Mouse (Mus musculus) liver, embryonic 16.5 days (tissue): ENCODE measurements around the gene Eri3. TPM values are rescaled to one million over a fixed set of nuclear protein-coding genes. Genes with fewer than 3 reads are reported as not detected.
A peak's percentile ranks its signal among the peaks of the same experiment; 100 is the strongest.

Experiments used
- ATAC-seq: fragments of 200-750 bp; cut with Nextera tagmentation; 2 replicates; pipeline ENCODE4 v1.8.0; 2017; ENCODE audit warnings: low read depth, mild to moderate bottlenecking, moderate number of reproducible peaks, moderate library complexity
- H3K27ac ChIP-seq: fragments of 300-500 bp; sonication (generic); 2 replicates; pipeline ENCODE4 v1.5.1; 2014; ENCODE audit warnings: mild to moderate bottlenecking, low read length
- H3K27me3 ChIP-seq: fragments of 300-500 bp; sonication (generic); 2 replicates; pipeline ENCODE4 v1.6.1; 2014; ENCODE audit warnings: low read depth, low read length, mixed read lengths; ENCODE audit not compliant: control insufficient read depth, insufficient read depth
- H3K36me3 ChIP-seq: fragments of 300-500 bp; sonication (generic); 2 replicates; pipeline ENCODE4 v1.6.1; 2014; ENCODE audit warnings: mild to moderate bottlenecking; ENCODE audit not compliant: control insufficient read depth, insufficient read depth
- H3K4me1 ChIP-seq: fragments of 300-500 bp; sonication (generic); 2 replicates; pipeline ENCODE4 v1.6.1; 2014; ENCODE audit warnings: low read depth, low read length, mixed read lengths; ENCODE audit not compliant: control insufficient read depth
- H3K4me2 ChIP-seq: fragments of 300-500 bp; sonication (generic); 2 replicates; pipeline ENCODE4 v1.6.1; 2014; ENCODE audit warnings: low read depth, low read length, mixed read lengths
- H3K4me3 ChIP-seq: fragments of 300-500 bp; sonication (generic); 2 replicates; pipeline ENCODE4 v1.5.1; 2014; ENCODE audit warnings: low read depth, mild to moderate bottlenecking, low read length
- H3K9ac ChIP-seq: fragments of 300-500 bp; sonication (generic); 2 replicates; pipeline ENCODE4 v1.6.1; 2014; ENCODE audit warnings: low read depth, low read length
- H3K9me3 ChIP-seq: fragments of 300-500 bp; sonication (generic); replicated peaks from 2 replicates; pipeline ENCODE4 v1.6.1; 2016; ENCODE audit warnings: low read length; ENCODE audit not compliant: control insufficient read depth
- WGBS: fragments of 180-500 bp; shearing (Covaris S2); extraction: QIAGEN DNeasy Blood & Tissue Kit; methylation state at CpG from one replicate; pipeline ENCODE4 v1.1.7; 2014; ENCODE audit not compliant: insufficient replicate concordance; 5-methylcytosine and 5-hydroxymethylcytosine counted together
- polyA plus RNA-seq: library from polyadenylated mRNA; unstranded; fragments of >200 nt; fragmentation: Nextera tagmentation; extraction: Ambion mirVana; gene quantifications from 2 replicates; pipeline ENCODE4 v1.2.1, GENCODE M21; 2015

Eri3 gene
- polyA plus RNA-seq, 1 experiment from 2014 or later, result 26.8 TPM

- no peaks in the 10 kb centered on the region for H3K27me3 ChIP-seq
- 72% methylated on average over 5 of the region's 5 CpGs for WGBS
Measured at GRCm38 (mm10) chr4:117624660-117625059, 74.5 kb downstream of the Eri3 start.

GRCm38 (mm10) chr4:117628464-117628863, 78.3 kb downstream of the Eri3 start:
- H3K36me3 ChIP-seq, result no peaks in the 10 kb centered on the region
- no peaks in the 10 kb centered on the region for H3K9me3 ChIP-seq
- H3K27me3 ChIP-seq, result no peaks in the 10 kb centered on the region
- H3K9ac ChIP-seq, result no peak overlapping the region
- peaks cover 4% of the 10 kb centered on the region; the same call in 1 of the 2 replicates for H3K4me1 ChIP-seq
- no peak overlapping the region for H3K27ac ChIP-seq
- H3K4me3 ChIP-seq, result no peak overlapping the region
- H3K4me2 ChIP-seq, result no peak overlapping the region
- 70% methylated on average over 1 of the region's 1 CpGs for WGBS
- ATAC-seq, result no peak

More at GRCm38 (mm10) chr4:117624660-117625059, 74.5 kb downstream of the Eri3 start:
- no peak overlapping the region for H3K27ac ChIP-seq
- H3K9ac ChIP-seq, result no peak overlapping the region
- H3K4me2 ChIP-seq, result no peak overlapping the region
- H3K9me3 ChIP-seq, result no peaks in the 10 kb centered on the region
- H3K36me3 ChIP-seq, result no peaks in the 10 kb centered on the region
- no peak overlapping the region for H3K4me3 ChIP-seq
- no peak for ATAC-seq
- H3K4me1 ChIP-seq, result no peaks in the 10 kb centered on the region; the same call in 1 of the 2 replicates

GRCm38 (mm10) chr4:117630053-117630670, 80.0 kb downstream of the Eri3 start:
- peaks cover 12% of the 10 kb centered on the region for H3K4me1 ChIP-seq
- no peaks in the 10 kb centered on the region for H3K9me3 ChIP-seq
- H3K9ac ChIP-seq, result no peak overlapping the region
- no peak for ATAC-seq
- H3K4me2 ChIP-seq, result no peak overlapping the region
- no peak overlapping the region for H3K4me3 ChIP-seq
- H3K27me3 ChIP-seq, result no peaks in the 10 kb centered on the region
- 63% methylated on average over 6 of the region's 6 CpGs for WGBS
- H3K27ac ChIP-seq, result no peak overlapping the region
- no peaks in the 10 kb centered on the region for H3K36me3 ChIP-seq

GRCm38 (mm10) chr4:117633527-117633926, 83.4 kb downstream of the Eri3 start:
- Histone ChIP-seq H3K36me3 (no peaks in the 10 kb centered on the region), H3K27me3 (no peaks in the 10 kb centered on the region), H3K9me3 (no peaks in the 10 kb centered on the region), H3K4me2 (no peak overlapping the region), H3K4me1 (peaks cover 12% of the 10 kb centered on the region), H3K4me3 (no peak overlapping the region), H3K9ac (no peak overlapping the region), H3K27ac (no peak overlapping the region)
- no peak for ATAC-seq
- WGBS, result 79% methylated on average over 5 of the region's 5 CpGs

DNA sequence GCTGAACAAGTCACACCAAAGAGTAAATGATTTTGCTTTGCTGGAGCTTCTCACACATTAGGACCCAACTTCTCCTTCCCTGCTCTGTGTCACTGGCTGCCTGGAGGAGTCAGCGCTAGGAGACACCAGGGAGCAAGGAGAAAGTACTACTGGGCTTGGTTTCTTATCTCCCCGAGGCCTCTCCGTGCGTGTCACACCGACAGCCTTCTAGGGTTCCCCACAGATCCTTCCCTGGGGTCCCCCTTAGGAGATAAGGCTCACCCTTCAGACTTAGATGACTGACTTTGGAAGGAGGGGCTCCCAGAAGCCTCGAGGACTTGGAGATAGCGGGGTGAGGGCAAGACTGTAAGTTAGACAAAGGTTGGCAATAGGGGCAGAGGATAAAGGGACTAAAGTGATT, 84.5 kb downstream of the Eri3 start:
- no peak overlapping the region for H3K9ac ChIP-seq

GRCm38 (mm10) chr4:117636152-117636551, 86.0 kb downstream of the Eri3 start:
- 76% methylated on average over 4 of the region's 4 CpGs for WGBS
- Histone ChIP-seq H3K36me3 (no peaks in the 10 kb centered on the region), H3K9me3 (no peaks in the 10 kb centered on the region), H3K4me1 (peaks cover 7% of the 10 kb centered on the region), H3K27ac (no peak overlapping the region), H3K4me2 (no peak overlapping the region), H3K27me3 (no peaks in the 10 kb centered on the region), H3K4me3 (no peak overlapping the region), H3K9ac (no peak overlapping the region)
- ATAC-seq, result no peak

More for the DNA sequence above, 84.5 kb downstream of the Eri3 start:
- no peak overlapping the region for H3K27ac ChIP-seq
- H3K4me1 ChIP-seq, result peaks cover 12% of the 10 kb centered on the region
- ATAC-seq, result peak; percentile 80
- H3K9me3 ChIP-seq, result no peaks in the 10 kb centered on the region
- 16% methylated on average over 7 of the region's 7 CpGs for WGBS
- H3K27me3 ChIP-seq, result no peaks in the 10 kb centered on the region
- H3K4me2 ChIP-seq, result peak overlapping the region; percentile 5; the same call in 1 of the 2 replicates
- H3K36me3 ChIP-seq, result no peaks in the 10 kb centered on the region
- no peak overlapping the region for H3K4me3 ChIP-seq

DNA sequence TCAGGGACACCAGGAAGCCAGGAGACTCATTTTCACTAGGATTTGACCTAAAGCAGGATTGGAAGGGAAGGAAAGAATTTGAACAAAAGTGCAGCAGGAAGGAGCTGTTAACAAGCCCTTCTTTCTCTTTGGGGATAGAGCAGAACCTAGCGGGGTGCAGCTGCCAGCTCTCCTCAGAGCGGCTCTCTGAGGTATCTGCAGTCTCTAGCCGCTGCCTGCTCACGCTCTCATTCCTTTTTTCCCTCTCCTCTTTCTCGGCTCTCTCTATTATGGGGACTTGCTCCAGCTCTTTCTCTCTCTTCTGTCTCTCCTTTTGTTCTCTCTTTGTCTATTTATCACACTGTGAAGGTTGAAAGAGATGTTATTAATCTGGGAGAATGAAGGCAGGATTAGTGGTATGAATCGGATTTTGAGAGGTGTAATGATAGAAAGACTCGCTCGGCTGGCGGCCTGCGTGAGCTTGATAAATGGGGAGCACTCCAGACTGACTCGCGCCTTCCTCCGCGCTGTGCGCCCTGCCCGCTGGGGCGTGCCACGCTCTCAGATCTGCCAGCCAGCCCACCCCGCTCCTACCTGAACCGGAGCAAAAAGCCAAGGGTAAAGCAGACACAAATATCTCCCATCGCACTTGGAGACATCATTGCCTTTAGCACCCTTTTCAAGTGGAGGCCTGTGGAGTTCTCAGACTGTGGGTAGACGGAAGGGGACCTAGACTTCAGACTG, 86.9 kb downstream of the Eri3 start:
- Histone ChIP-seq H3K9ac (no peak overlapping the region), H3K27me3 (no peaks in the 10 kb centered on the region), H3K36me3 (no peaks in the 10 kb centered on the region), H3K4me3 (no peak overlapping the region), H3K9me3 (no peaks in the 10 kb centered on the region), H3K4me2 (no peak overlapping the region), H3K4me1 (peaks cover 7% of the 10 kb centered on the region), H3K27ac (no peak overlapping the region)
- WGBS, result 60% methylated on average over 22 of the region's 22 CpGs
- no peak for ATAC-seq

DNA sequence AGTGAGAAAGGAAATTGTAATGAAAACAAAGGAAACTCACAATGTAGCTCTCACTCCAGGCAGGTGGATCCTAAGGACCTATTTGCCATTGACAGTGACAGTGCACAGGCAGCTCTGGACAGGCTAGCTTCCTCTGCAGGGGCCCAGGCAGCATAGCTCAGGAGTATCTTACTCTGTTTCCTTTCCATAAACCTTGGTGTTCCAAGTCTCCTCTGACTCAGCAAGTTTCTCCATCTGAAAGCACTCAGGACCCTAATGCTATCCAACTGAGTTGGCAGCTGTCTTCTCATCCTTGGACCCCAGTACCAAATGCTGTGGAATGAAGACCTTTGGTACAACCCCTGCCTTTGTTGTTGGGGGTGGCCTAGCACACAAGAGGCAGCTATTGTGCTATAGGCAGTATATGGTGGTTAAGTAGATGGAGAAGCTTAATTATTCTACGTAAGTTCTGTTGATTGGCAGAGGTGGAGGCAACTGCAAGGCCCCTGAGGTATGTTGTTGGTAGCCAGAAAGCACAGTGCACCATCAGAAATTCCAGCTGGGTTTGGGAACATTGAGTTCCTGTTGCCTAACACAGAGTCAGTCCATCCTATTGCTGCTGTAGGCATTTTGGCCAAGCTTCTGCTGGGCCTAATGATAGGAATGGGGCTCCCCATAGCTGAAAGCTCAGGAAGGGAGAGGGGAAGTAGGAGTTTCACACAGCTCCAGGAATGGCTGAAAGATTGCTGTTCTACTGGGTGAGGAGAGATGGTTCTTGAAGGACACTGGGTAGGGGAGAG, 90.9 kb downstream of the Eri3 start:
- Histone ChIP-seq H3K27me3 (no peaks in the 10 kb centered on the region), H3K4me1 (no peaks in the 10 kb centered on the region; the same call in 1 of the 2 replicates), H3K36me3 (no peaks in the 10 kb centered on the region), H3K9me3 (no peaks in the 10 kb centered on the region), H3K9ac (no peak overlapping the region), H3K4me2 (no peak overlapping the region), H3K27ac (no peak overlapping the region), H3K4me3 (no peak overlapping the region)
- WGBS, result 79% methylated on average over 1 of the region's 1 CpGs
- ATAC-seq, result no peak
